Mouse (Mus musculus) hindbrain, embryonic 13.5 days (tissue): Measurements from ENCODE around the gene Fn1. TPM values are rescaled to one million over a fixed set of nuclear protein-coding genes. Genes with fewer than 3 reads are reported as not detected.

ENCODE experiments used
- ATAC-seq: fragments of 200-750 bp; cut with Nextera tagmentation; 2 replicates; pipeline ENCODE4 v1.8.0; 2017; ENCODE audit warnings: moderate TSS enrichment; ENCODE audit not compliant: low FRiP score
- H3K27ac ChIP-seq: fragments of 300-500 bp; sonication (generic); 2 replicates; pipeline ENCODE4 v1.5.1; 2015; ENCODE audit warnings: inconsistent platforms, mild to moderate bottlenecking, moderate library complexity
- H3K27me3 ChIP-seq: fragments of 300-500 bp; sonication (generic); 2 replicates; pipeline ENCODE4 v1.6.1; 2015; ENCODE audit warnings: mild to moderate bottlenecking, inconsistent platforms
- H3K36me3 ChIP-seq: fragments of 300-500 bp; sonication (generic); 2 replicates; pipeline ENCODE4 v1.6.1; 2015; ENCODE audit warnings: mild to moderate bottlenecking, inconsistent platforms
- H3K4me1 ChIP-seq: fragments of 300-500 bp; sonication (generic); replicated peaks from 2 replicates; pipeline ENCODE4 v1.6.1; 2015; ENCODE audit warnings: inconsistent platforms
- H3K4me2 ChIP-seq: fragments of 300-500 bp; sonication (generic); 2 replicates; pipeline ENCODE4 v1.6.1; 2015; ENCODE audit warnings: inconsistent platforms, mild to moderate bottlenecking, moderate library complexity
- H3K4me3 ChIP-seq: fragments of 300-500 bp; sonication (generic); 2 replicates; pipeline ENCODE4 v1.5.1; 2015; ENCODE audit warnings: mild to moderate bottlenecking, inconsistent platforms
- H3K9ac ChIP-seq: fragments of 300-500 bp; sonication (generic); 2 replicates; pipeline ENCODE4 v1.6.1; 2015; ENCODE audit warnings: mild to moderate bottlenecking, inconsistent platforms
- H3K9me3 ChIP-seq: fragments of 300-500 bp; sonication (generic); 2 replicates; pipeline ENCODE4 v1.6.1; 2016; ENCODE audit warnings: inconsistent platforms
- WGBS: fragments of 180-500 bp; shearing (Covaris S2); methylation state at CpG from one replicate; pipeline ENCODE4 v1.1.7; 2015; 5-methylcytosine and 5-hydroxymethylcytosine counted together
- polyA plus RNA-seq: library from polyadenylated mRNA; unstranded; fragments of >200 nt; fragmentation: Nextera tagmentation; extraction: Ambion mirVana; gene quantifications from 2 replicates; pipeline ENCODE4 v1.2.1, GENCODE M21; 2015

The Fn1 gene
- polyA plus RNA-seq, 1 experiment from 2014 or later = 36.1 TPM

DNA sequence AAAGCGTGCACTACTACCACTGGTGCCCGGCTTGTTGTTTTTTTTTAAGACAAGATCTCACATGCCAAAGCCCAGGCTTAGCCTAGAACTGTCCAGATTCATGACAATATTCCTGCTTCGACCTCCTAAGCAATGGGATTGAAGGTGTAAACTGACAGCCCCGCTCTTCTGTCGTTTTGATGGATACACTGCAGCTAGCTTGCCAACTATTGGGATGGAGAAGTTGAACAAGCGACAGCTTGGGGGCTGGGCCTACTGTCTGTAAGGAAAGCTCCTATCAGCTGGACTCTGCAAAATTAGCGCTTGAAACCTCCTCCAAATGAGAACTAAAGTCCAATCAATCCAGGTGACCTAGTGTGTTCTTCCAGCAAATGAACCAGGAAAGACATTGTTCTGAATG lies 69.1 kb downstream of the Fn1 start:
- Histone ChIP-seq H3K9me3 (no peaks in the 10 kb centered on the region), H3K27me3 (no peaks in the 10 kb centered on the region), H3K4me3 (no peak overlapping the region), H3K4me2 (no peak overlapping the region), H3K4me1 (no peaks in the 10 kb centered on the region), H3K36me3 (peaks cover 31% of the 10 kb centered on the region), H3K9ac (no peak overlapping the region), H3K27ac (no peak overlapping the region)
- WGBS = 94% methylated on average over 7 of the region's 7 CpGs
- ATAC-seq = no peak

GRCm38 (mm10) chr1:71583302-71583701 lies 69.7 kb downstream of the Fn1 start:
- Histone ChIP-seq H3K4me2 (no peak overlapping the region), H3K9ac (no peak overlapping the region), H3K36me3 (peaks cover 35% of the 10 kb centered on the region), H3K4me1 (no peaks in the 10 kb centered on the region), H3K27ac (no peak overlapping the region), H3K4me3 (no peak overlapping the region), H3K27me3 (no peaks in the 10 kb centered on the region), H3K9me3 (no peaks in the 10 kb centered on the region)
- ATAC-seq = no peak
- 97% methylated on average over 8 of the region's 8 CpGs for WGBS

GRCm38 (mm10) chr1:71580408-71580807 lies 72.6 kb downstream of the Fn1 start:
- no peak for ATAC-seq
- Histone ChIP-seq H3K4me1 (no peaks in the 10 kb centered on the region), H3K9ac (no peak overlapping the region), H3K4me3 (no peak overlapping the region), H3K27me3 (no peaks in the 10 kb centered on the region), H3K36me3 (peaks cover 45% of the 10 kb centered on the region), H3K9me3 (no peaks in the 10 kb centered on the region), H3K4me2 (no peak overlapping the region), H3K27ac (no peak overlapping the region)
- WGBS = 95% methylated on average over 12 of the region's 12 CpGs

DNA sequence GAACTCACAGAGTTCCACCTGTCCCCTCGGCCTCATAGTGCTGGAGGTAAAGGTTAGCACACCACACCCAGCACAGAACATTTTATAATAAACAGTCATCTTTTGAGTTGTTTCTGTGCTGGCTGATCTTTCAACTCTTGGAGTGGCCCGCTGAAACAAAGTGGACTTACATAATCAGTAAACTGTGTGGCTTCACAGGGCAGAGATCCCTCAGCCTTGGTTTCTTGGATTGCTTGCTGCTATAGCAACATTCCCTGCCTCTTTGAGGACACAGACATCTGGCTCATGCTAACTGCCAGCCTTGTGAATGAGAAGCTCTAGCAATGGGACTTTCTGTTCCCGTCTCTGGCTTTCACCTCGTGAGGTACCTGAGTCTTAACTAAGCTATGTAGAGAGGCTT lies 73.5 kb downstream of the Fn1 start:
- WGBS = 91% methylated on average over 4 of the region's 4 CpGs
- no peak overlapping the region for H3K4me3 ChIP-seq
- no peaks in the 10 kb centered on the region for H3K27me3 ChIP-seq
- H3K4me1 ChIP-seq = no peaks in the 10 kb centered on the region
- no peak overlapping the region for H3K27ac ChIP-seq
- no peak for ATAC-seq
- H3K9me3 ChIP-seq = no peaks in the 10 kb centered on the region
- no peak overlapping the region for H3K9ac ChIP-seq
- peaks cover 45% of the 10 kb centered on the region for H3K36me3 ChIP-seq
- H3K4me2 ChIP-seq = no peak overlapping the region

DNA sequence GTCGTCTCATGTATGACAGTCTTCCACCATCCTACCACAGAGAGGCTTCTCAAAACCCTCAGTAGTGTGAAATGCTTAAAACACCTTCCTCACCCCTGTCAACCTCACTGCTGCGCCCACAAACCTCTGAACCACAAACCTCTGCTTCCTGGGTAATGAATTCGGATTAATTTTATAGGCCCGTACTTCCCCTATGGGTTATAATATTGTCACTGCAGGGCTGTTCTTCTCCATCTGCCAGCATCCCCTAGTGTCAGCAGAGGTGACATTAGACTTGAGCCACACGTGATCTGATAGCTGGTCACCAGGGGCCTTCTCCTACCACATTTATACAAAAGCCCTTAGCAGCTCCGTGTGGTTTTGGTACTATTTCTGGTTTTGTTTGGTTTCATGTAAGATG lies 76.2 kb downstream of the Fn1 start:
- Histone ChIP-seq H3K9me3 (no peaks in the 10 kb centered on the region), H3K27ac (no peak overlapping the region), H3K27me3 (no peaks in the 10 kb centered on the region), H3K4me2 (no peak overlapping the region), H3K4me3 (no peak overlapping the region), H3K4me1 (no peaks in the 10 kb centered on the region), H3K36me3 (peaks cover 67% of the 10 kb centered on the region), H3K9ac (no peak overlapping the region)
- ATAC-seq = no peak
- WGBS = 88% methylated on average over 6 of the region's 6 CpGs

DNA sequence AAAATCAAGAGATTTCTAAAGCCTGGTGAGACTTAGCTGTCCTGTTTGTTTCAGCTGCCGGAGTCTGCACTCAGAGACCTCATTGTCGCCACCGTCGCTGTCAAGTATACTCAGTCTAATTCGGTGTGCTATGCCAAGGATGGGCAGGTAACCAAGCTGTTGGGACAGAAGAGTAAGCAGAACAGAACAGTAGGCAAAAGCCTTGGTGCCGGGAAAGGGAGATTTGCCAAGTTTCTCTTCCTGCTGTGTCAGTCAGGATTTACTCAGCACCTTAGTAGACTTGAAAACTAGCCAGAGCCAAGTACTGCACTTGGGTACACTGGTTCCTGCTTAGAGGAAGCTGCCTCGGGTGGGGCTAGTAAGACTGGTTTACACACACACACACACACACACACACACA lies 77.0 kb downstream of the Fn1 start:
- Histone ChIP-seq H3K27ac (no peak overlapping the region), H3K36me3 (peaks cover 76% of the 10 kb centered on the region), H3K9ac (no peak overlapping the region), H3K27me3 (no peaks in the 10 kb centered on the region), H3K4me1 (no peaks in the 10 kb centered on the region), H3K9me3 (no peaks in the 10 kb centered on the region), H3K4me3 (no peak overlapping the region), H3K4me2 (no peak overlapping the region)
- WGBS = 94% methylated on average over 7 of the region's 7 CpGs
- no peak for ATAC-seq

- Histone ChIP-seq H3K4me1 (no peaks in the 10 kb centered on the region), H3K9ac (no peak overlapping the region), H3K9me3 (no peaks in the 10 kb centered on the region), H3K27me3 (no peaks in the 10 kb centered on the region), H3K27ac (no peak overlapping the region), H3K4me3 (no peak overlapping the region), H3K4me2 (no peak overlapping the region), H3K36me3 (peaks cover 77% of the 10 kb centered on the region)
- 79% methylated on average over 4 of the region's 4 CpGs for WGBS
- ATAC-seq = no peak
Observed at GRCm38 (mm10) chr1:71570116-71570515, 82.9 kb downstream of the Fn1 start.

- no peak for ATAC-seq
- no peaks in the 10 kb centered on the region for H3K27me3 ChIP-seq
- no peak overlapping the region for H3K4me3 ChIP-seq
- no peaks in the 10 kb centered on the region for H3K9me3 ChIP-seq
- H3K4me1 ChIP-seq = no peaks in the 10 kb centered on the region
- 85% methylated on average over 16 of the region's 16 CpGs for WGBS
- no peak overlapping the region for H3K4me2 ChIP-seq
- no peak overlapping the region for H3K27ac ChIP-seq
- no peak overlapping the region for H3K9ac ChIP-seq
- H3K36me3 ChIP-seq = peaks cover 84% of the 10 kb centered on the region
Observed at GRCm38 (mm10) chr1:71567884-71568605, 85.0 kb downstream of the Fn1 start.

DNA sequence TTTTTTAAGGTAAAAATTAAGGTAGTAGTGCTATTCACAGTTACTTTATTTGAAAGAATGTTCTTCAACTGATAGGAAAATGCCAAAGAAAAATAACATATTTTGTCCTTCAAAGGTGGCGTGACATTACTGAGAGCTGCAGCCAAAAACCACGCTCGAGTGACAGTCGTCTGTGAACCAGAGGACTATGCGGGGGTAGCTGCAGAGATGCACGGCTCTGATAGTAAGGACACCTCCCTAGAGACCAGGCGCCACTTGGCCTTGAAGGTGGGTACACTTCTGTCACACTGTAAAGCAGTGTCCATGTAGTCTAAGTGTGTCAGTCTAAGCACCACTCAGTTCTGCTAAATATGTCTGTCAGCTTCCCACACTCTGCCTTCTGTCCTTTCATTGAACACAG lies 88.7 kb downstream of the Fn1 start:
- no peak overlapping the region for H3K4me2 ChIP-seq
- ATAC-seq = no peak
- no peak overlapping the region for H3K9ac ChIP-seq
- H3K4me1 ChIP-seq = no peaks in the 10 kb centered on the region
- H3K36me3 ChIP-seq = peaks cover 78% of the 10 kb centered on the region
- H3K27me3 ChIP-seq = no peaks in the 10 kb centered on the region
- no peak overlapping the region for H3K4me3 ChIP-seq
- WGBS = 97% methylated on average over 7 of the region's 7 CpGs
- H3K9me3 ChIP-seq = no peaks in the 10 kb centered on the region
- no peak overlapping the region for H3K27ac ChIP-seq

DNA sequence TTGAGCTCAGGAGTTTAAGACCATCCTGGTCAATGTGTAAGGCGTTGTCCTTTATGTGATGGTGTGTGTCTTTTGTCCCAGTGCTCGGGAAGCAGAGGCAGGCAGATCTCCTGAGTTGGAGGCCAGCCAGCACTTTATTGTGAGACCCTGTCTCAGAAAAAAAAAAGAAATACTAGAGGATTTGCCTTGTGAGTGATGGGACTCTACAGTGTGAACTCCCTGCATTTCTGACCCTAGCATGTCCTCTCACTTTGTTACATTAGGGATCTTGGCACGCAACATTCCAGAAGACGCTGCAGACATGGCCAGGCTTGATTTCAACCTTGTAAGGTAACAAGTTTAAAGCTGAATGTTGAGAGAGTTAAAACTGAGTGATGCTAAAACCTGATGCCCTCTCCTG lies 92.4 kb downstream of the Fn1 start:
- 100% methylated on average over 4 of the region's 4 CpGs for WGBS
- no peak for ATAC-seq
- Histone ChIP-seq H3K27ac (no peak overlapping the region), H3K36me3 (peaks cover 49% of the 10 kb centered on the region), H3K4me2 (no peak overlapping the region), H3K9me3 (no peaks in the 10 kb centered on the region), H3K27me3 (no peaks in the 10 kb centered on the region), H3K4me1 (peaks cover 15% of the 10 kb centered on the region), H3K9ac (no peak overlapping the region), H3K4me3 (no peak overlapping the region)

DNA sequence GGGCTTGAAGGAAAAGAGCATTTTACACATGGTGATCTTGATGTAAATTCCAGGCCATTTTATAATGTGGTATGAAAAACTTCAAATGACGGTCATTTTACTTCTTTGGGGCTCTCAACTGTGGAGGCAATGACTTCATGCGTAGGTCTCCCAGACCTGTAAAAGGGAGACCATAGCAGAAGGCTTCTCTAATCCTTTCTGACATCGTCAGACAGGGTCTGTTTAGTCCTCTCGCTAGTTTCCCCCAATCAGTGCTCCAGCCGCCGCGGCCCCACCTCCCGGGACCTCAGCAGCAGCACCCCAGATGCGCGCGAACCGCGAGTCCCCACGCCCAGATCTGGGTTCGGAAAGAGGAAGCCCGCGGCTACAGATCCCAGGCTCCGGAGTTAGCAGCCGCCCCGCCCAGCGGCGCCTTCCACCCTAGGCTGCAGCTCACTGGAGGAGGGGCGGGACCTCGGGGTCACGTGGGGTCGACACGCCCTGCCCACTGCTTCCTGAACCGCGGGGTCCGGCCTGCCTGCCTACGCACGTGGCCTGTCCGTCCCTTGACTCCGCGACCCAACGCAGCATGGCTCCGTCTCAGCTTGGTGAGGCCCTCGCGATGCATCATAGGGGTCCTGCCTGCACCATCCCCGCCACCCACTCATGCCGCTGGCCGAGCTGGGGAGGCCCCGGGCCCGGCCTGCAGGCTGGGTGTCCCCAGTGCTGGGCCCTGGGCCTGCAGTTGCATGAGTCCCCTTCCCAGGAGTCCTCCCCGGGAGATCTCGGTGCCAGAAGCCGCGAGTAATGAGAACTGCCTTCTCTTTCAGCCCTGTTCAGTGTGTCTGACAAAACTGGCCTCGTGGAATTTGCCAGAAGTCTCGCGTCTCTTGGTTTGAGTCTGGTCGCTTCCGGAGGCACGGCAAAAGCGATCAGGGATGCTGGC lies 96.0 kb downstream of the Fn1 start, which contains the start of gene Atic:
Gene Atic (plus strand): TSS at position 463 of the 925 bp plus-strand sequence.
- peaks cover 25% of the 10 kb centered on the region for H3K36me3 ChIP-seq
- peak within 1 kb of the TSS; percentile 89 for H3K4me2 ChIP-seq
- peak within 1 kb of the TSS; percentile 75 for H3K27ac ChIP-seq
- H3K4me1 ChIP-seq = peaks cover 15% of the 10 kb centered on the region
- peak within 1 kb of the TSS; percentile 64 for H3K4me3 ChIP-seq
- H3K27me3 ChIP-seq = no peaks in the 10 kb centered on the region
- peak; percentile 99 for ATAC-seq
- peak within 1 kb of the TSS; percentile 85 for H3K9ac ChIP-seq
- WGBS = under 1% methylated on average over 54 of the region's 55 CpGs
- H3K9me3 ChIP-seq = no peaks in the 10 kb centered on the region

GRCm38 (mm10) chr1:71550626-71551195 lies 102.3 kb downstream of the Fn1 start:
- Histone ChIP-seq H3K4me1 (no peaks in the 10 kb centered on the region), H3K4me3 (no peak overlapping the region), H3K27ac (no peak overlapping the region), H3K9ac (no peak overlapping the region), H3K27me3 (no peaks in the 10 kb centered on the region), H3K4me2 (no peak overlapping the region), H3K36me3 (no peaks in the 10 kb centered on the region), H3K9me3 (no peaks in the 10 kb centered on the region)
- no peak for ATAC-seq
- 81% methylated on average over 10 of the region's 10 CpGs for WGBS
